Mouse (Mus musculus): ENCODE results near the gene Pla2g12b. TPM values are rescaled to one million over a fixed set of nuclear protein-coding genes. Genes with fewer than 3 reads are reported as not detected.

The Pla2g12b gene
- total RNA-seq, 2 experiments from 2014 or later: not detected

- intact Hi-C loops (cut with DNase I): no loop called here
Measured at GRCm38 (mm10) chr10:59408499-59408898, 5.0 kb downstream of the Pla2g12b start.

GRCm38 (mm10) chr10:59410264-59410663, 6.8 kb downstream of the Pla2g12b start:
- DNase-seq: no peak
- intact Hi-C loops (cut with DNase I): no loop called here

More at GRCm38 (mm10) chr10:59408499-59408898, 5.0 kb downstream of the Pla2g12b start:
- DNase-seq: no peak

- no peak for DNase-seq
- intact Hi-C loops (cut with DNase I): no loop called here
Measured at GRCm38 (mm10) chr10:59413711-59414110, 10.3 kb downstream of the Pla2g12b start.

GRCm38 (mm10) chr10:59416623-59417022, 13.2 kb downstream of the Pla2g12b start:
- intact Hi-C loops (cut with DNase I): no loop called here
- DNase-seq: no peak

- DNase-seq: no peak
- intact Hi-C loops (cut with DNase I): no loop called here
Measured at GRCm38 (mm10) chr10:59419516-59419915, 16.1 kb downstream of the Pla2g12b start.

- intact Hi-C loops (cut with DNase I): no loop called here
- no peak for DNase-seq
Measured at GRCm38 (mm10) chr10:59424453-59424852, 21.0 kb downstream of the Pla2g12b start.

- peak; percentile 53 to 73 for DNase-seq
- intact Hi-C loops (cut with DNase I): no loop called here
Measured at GRCm38 (mm10) chr10:59425369-59425768, 21.9 kb downstream of the Pla2g12b start.

GRCm38 (mm10) chr10:59426371-59426770, 22.9 kb downstream of the Pla2g12b start:
- no peak for DNase-seq
- intact Hi-C loops (cut with DNase I): no loop called here

- no peak for DNase-seq
- intact Hi-C loops (cut with DNase I): no loop called here
Measured at GRCm38 (mm10) chr10:59429448-59430135, 26.1 kb downstream of the Pla2g12b start.

GRCm38 (mm10) chr10:59430701-59431218, 27.3 kb downstream of the Pla2g12b start:
- DNase-seq: no peak
- intact Hi-C loops (cut with DNase I): no loop called here

- intact Hi-C loops (cut with DNase I): no loop called here
- no peak for DNase-seq
Measured at GRCm38 (mm10) chr10:59435746-59436145, 32.3 kb downstream of the Pla2g12b start.

- intact Hi-C loops (cut with DNase I): no loop called here
Measured at GRCm38 (mm10) chr10:59438651-59439050, 35.2 kb downstream of the Pla2g12b start.

GRCm38 (mm10) chr10:59439508-59439931, 36.1 kb downstream of the Pla2g12b start:
- intact Hi-C loops (cut with DNase I): no loop called here

More at GRCm38 (mm10) chr10:59438651-59439050, 35.2 kb downstream of the Pla2g12b start:
- DNase-seq: no peak

GRCm38 (mm10) chr10:59440177-59440576, 36.7 kb downstream of the Pla2g12b start:
- DNase-seq: no peak
- intact Hi-C loops (cut with DNase I): no loop called here

More at GRCm38 (mm10) chr10:59439508-59439931, 36.1 kb downstream of the Pla2g12b start:
- peak; percentile 51 to 74 for DNase-seq

- intact Hi-C loops (cut with DNase I): no loop called here
- DNase-seq: no peak
Measured at GRCm38 (mm10) chr10:59441735-59442134, 38.3 kb downstream of the Pla2g12b start, which contains the start of gene Oit3. Oit3 (minus strand) TSS chr10:59441778.

- no peak for DNase-seq
- intact Hi-C loops (cut with DNase I): no loop called here
Measured at GRCm38 (mm10) chr10:59443212-59443611, 39.8 kb downstream of the Pla2g12b start.

- intact Hi-C loops (cut with DNase I): no loop called here
- no peak for DNase-seq
Measured at GRCm38 (mm10) chr10:59444106-59444505, 40.6 kb downstream of the Pla2g12b start.

GRCm38 (mm10) chr10:59444635-59445034, 41.2 kb downstream of the Pla2g12b start:
- no peak for DNase-seq
- intact Hi-C loops (cut with DNase I): no loop called here

GRCm38 (mm10) chr10:59446911-59447437, 43.5 kb downstream of the Pla2g12b start:
- intact Hi-C loops (cut with DNase I): no loop called here
- no peak for DNase-seq

GRCm38 (mm10) chr10:59447546-59447945, 44.1 kb downstream of the Pla2g12b start:
- DNase-seq: no peak
- intact Hi-C loops (cut with DNase I): no loop called here

GRCm38 (mm10) chr10:59451839-59452238, 48.4 kb downstream of the Pla2g12b start:
- intact Hi-C loops (cut with DNase I): loop anchor here (5.0 kb wide), 2 partner anchors 365 to 410 kb away; no protein-coding TSS in a partner anchor
- no peak for DNase-seq

GRCm38 (mm10) chr10:59454631-59455030, 51.2 kb downstream of the Pla2g12b start:
- intact Hi-C loops (cut with DNase I): loop anchor here (5.0 kb wide), 2 partner anchors 363 to 408 kb away; no protein-coding TSS in a partner anchor

More at GRCm38 (mm10) chr10:59454631-59455030, 51.2 kb downstream of the Pla2g12b start:
- no peak for DNase-seq
